Mouse (Mus musculus): ENCODE measurements at regions not wholly inside any gene's neighbourhood (a gene's known extent, or its start where the extent isn't known, plus 50 kb on each side); places are given as distances from the start of the nearest gene placed in this dataset.

DNA sequence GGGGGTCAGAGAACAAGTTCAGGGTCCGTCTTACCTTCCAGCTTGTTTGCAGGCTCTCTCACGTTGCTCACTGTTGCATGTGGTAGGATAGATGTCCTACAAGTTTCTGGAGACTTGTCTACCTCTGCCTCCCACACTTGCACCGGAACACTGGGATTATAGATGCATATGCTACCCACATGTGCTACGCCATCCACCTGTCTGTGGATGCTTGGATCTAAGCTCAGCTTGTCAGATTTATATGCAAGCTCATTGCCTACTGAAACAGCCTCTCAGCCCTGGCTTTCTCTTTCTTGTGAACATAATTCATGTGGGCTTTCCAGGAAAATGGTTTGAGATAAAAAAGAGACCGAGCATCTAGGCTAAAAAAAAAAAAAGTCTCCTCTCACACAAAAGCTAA lies 353.0 kb downstream of the Nucb2 start:
- no peak for DNase-seq (ENCODE audit: low read depth)

DNA sequence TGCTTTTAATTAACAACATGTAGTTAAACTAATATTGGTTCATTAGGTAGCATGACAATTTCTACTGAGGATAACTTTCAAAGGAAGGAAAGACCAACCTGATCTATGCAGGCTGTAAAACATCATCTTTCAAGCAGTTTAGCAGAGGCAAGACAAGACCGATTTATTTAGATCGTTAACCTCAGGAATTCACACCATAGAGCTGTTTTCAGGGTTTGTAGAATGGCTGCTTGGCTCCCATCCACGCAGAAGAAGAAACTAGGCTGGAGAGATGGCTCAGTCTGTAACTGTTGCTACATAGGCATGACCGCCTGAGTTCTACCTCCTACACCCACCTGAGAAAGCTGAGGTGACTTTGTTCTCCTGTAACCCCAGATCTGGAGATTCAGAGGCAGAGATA lies 353.6 kb downstream of the Nucb2 start:
- DNase-seq (ENCODE audit: low read depth): no peak

DNA sequence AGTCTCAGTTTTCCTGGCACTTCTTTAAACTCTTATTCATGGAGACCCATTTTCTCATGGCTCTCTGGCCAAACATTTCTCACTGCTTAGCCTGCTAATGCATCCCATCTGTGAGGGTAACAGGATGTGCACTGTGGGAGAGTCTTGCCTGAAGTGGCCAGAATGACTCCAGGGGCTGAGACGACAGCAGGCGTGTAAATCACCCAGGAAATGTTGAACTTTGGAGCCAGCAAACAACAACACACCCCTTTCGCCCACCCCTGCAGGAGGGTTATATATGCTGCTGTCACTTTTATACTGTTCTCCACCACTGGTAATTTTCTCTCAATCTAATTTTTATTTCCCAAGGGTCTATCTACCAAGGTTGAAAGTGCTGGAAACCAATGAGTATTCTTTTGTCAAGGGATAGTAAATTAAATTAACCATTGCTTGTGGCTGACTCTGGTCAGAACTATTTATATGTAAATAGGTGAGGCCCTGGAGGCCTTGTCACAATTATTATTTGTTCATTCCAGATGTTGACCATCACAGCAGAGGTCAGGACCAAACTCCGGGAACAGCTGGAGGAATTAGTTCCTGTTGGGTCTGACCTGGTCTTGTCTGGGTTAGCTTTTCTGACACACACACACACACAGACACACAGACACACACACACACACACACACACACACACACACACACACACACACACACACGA lies 378.2 kb downstream of the Nucb2 start:
- DNase-seq (ENCODE audit: low read depth): no peak

DNA sequence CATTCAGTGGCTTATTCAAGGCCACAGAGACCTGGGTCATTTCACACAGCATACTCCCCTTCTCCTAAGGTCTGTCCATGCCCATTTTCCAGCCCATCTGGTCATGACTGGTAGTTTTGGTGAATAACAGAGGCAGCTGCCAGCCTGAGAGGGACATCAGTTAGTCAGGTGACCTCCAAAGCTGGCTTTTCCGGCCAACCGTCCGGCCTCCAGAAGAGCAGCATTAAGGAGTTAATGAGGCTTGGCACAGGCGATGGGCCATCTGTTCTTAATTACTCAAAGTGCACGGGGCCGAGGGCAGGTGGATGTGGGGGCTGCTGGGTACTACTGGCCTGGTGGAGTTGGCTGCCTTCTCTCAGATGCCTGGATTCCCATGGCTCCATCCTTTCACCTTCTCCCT lies 389.7 kb downstream of the Nucb2 start:
- DNase-seq (ENCODE audit: low read depth): no peak

DNA sequence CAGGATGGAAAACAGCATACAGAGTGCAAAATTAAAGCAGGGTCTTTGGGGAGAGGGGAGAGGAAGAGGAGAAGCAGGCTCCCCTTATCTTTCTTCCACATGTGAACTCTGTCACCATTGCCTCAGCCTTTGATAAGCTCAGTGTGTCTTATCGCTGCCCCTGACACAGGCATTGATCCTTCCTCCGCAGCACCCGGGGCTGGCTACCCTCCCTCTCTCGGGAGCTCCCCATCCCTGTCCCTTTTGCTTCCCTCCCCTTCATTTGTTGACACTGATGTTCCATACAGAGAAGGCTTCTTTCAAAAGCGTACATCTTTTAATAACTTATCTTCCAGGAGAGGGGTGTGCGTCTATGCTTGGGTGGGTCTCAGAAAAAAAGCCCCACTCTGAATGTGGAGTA lies 411.6 kb downstream of the Nucb2 start:
- no peak for DNase-seq (ENCODE audit: low read depth)

DNA sequence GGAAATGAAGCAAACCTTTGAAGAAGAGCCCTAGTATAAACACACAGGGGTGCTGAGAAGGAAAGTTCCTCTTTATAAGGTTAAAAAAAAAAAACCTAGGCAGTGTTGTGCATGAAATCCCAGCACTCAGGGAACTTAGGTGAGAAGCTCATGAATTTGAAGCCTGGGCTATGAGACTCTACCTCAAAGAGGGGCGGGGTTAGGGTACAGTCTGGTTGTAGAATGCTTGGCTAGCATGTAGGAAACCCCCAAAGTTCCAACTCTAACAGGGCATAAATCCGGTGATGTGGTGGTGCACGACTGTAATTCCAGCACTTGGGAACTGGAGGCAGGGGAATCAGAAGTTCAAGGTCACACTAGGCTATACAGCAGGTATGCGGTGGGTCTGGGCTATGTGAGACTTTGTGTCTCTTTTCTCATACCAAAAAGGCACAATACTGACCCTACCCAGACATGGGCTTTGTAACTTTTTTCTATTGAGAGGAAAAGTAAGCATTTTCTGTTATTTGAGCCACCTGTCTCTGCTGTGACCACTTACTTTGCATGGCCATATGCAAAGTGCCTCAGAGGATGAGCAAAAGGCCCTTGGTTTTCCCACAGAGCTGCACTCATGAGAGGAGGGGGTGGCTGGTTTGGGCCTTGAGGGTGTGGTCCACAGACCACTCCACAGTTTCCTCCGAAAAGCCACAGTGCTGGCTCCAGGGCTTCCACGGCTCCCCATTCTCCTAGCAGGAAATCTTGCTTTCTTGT lies 413.9 kb downstream of the Nucb2 start:
- no peak for DNase-seq (ENCODE audit: low read depth)

DNA sequence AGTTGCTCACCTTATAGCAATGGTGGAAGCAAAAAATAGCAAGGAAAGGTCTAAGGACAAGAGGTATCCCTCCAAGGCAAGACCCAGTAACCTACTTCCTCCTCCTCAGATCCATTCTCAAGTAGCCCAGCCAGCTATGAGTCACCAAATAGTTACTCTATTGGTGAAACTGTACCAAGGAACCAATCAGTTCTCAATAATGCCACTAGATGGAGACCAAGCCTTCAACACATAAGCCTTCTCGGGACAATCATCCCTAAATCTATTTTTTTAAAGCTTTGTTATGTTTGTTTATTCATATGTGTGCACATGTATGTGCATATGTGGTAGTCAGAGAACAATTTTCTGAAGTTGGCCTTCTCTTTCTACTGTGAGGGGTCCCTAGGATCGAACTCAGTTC lies 434.3 kb upstream of the Xylt1 start:
- no peak for DNase-seq (ENCODE audit: low read depth)

DNA sequence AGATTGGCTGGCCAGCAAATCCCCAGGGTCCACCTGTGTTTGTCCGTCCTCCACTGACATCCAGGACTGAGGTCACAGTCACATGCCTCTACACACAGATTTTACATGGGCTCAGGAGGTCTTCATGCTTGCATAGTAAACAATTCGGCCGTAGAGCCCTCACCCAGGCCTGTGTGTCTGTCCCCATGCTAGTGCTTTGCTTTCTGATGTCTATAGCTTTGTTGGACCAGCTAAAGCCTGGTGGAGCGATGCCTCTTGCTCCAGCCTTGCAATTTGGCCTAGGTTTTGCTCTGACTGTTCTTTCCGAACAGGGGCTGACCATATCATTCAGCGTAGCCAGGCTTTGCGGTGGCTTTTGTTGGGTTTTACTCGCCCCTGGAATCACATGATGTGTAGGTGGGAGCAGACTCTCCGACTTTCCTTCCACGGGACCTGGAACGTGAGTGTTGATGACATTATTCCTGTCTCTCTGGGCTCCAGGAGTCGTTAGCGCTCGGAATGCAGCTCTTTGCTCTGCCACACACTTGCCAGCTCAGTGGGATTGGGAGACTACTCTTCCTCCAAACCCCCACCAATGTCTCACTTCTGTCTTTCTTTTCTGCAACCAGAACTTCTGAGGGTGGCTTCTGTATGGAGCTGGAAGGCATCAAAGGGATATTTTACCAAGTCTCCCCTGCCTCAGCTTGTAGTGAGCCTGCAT lies 421.4 kb upstream of the Xylt1 start:
- no peak for DNase-seq (ENCODE audit: low read depth)

DNA sequence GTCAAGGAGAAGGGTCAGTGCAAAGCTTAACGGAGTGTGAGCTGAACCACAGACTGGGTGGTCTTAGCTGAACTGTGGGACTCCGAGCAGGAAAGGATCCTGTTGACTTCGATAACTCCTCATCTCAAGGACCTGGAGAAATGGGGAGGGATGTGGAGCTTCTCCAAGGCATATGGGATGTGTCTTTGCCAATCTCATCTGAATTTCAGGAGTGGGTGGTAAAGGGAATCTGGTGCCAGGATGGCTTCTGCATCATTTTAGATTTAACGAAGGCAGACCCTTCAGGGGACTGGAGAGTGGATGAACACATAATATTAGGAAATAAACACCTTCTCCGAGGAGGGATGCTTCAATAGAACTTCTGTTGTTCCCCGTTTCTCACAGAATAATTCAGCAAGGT lies 416.9 kb upstream of the Xylt1 start:
- DNase-seq (ENCODE audit: low read depth): no peak

DNA sequence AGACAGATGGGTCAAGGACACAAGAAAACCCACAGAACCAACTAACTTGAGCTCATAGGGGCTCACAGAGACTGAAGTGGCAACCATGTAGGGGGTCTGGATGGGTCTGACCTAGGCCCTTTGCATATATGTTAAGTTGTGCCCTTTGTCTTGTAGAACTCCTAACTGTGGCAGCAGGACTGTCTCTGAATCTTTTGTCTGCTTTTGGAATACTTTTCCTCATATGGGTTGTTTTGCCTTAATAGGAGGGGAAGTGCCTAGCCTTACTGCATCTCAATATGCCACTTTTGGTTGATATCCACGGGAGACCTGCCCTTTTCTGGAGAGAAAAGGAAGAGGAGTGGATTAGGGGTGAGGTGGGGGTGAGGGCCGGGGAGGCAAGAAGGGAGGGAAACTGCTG lies 389.4 kb upstream of the Xylt1 start:
- DNase-seq (ENCODE audit: low read depth): no peak

DNA sequence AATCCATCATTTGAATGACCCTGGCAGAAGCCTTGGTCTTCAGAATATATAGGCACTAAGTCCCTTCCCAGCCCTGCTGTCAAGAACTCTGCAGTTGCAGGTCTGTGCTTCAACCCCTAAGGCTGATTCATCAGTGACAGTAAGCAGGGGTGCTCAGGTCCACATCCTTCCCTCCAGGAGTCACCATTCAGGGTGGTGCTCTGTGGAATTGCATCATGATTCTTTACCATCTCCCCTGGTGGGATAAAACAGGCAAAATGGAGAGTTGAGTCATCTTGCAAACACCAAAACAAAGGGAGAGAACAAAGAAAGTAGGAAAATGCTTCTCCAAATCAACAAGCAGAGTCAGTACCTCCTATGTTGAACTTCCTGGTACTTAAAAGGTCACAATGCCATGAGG lies 388.6 kb upstream of the Xylt1 start:
- no peak for DNase-seq (ENCODE audit: low read depth)

DNA sequence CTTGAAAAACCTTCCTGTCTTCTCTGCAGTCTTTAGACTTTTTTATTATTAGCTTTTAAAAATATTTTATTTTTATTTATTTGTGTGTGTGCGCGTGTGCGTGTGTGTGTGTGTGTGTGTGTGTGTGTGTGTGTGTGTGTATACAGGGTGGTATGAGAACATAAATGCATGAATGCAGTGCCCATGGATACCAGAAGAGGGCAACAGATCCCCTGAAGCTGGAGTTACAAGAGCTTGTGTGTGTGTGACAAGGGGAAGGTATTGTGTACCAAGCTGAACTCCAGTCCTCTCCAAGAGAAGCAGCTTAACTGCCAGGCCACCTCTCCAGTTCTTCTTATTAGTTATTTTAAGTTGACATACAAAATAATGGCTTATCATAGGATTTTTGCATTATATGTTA lies 385.0 kb upstream of the Xylt1 start:
- no peak for DNase-seq (ENCODE audit: low read depth)

DNA sequence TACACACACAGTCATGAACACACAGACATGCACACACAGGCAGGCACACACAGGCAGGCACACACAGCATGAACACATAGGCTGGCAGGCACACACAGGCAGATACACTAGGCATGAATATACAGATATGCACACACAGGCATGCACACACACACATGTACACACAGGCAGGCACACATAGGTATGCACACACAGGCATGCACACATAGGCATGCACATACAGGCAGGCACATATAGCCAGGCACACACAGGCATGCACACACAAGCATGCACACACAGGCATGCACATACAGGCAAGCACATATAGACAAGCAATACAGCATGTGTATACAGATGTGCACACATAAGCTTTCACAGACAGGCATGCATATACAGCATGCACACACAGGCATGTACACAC lies 377.6 kb upstream of the Xylt1 start:
- DNase-seq (ENCODE audit: low read depth): no peak

DNA sequence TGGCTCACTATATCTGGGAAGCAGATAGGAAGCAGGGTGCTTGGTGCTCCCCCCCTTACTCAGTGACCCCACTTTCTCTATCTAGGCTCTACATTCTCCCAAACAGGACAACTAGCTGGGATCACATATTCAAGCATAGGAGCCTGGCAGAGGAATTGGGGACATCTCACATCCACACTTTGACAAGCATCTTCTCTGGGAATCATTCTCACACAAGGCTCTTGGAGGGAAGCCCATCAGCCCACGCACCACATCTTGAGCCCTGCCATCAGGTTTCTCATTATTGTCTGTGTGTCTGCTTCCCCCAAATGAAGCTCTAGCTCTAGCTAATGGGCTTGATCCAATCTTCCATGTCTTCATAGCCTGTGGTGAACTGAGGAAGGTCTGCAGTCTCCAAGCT lies 362.4 kb upstream of the Xylt1 start:
- DNase-seq (ENCODE audit: low read depth): no peak

DNA sequence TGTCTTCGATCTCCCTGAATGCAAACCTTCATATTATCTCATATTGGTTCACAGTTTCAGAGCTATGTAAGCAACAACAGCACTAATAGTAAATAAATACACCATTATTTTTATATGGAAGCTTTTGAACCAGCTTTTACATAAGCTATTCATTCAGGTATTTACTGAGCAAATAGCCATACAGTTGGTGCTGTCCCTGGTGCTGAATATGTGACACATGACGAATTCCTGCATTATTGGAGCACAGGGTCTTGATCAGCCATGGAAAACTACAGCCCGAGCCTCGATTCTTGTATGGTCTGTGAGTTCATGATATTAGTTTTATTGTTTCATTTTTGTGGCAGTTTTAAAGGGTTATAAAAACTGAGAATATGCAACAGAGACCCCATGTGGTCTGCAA lies 359.1 kb upstream of the Xylt1 start:
- no peak for DNase-seq (ENCODE audit: low read depth)

DNA sequence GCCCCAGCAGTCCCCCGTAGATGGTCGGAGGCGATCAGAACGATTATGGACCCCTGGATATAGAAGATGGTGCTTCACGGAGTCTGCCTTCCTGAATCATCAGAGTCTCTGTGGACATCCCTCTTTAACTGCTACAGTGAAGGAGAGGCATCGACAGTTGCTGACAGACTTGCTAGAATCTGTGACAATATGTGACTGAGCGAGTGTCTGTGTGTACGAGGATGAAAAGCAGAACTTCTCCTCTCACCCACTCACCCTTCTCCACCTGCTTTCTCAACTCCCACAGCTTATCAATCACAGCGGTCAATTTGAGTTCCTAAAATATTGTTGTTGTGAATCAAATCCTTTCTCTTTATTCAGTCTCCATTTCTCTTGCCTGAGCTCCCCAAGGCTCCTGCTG lies 335.9 kb upstream of the Xylt1 start:
- DNase-seq (ENCODE audit: low read depth): no peak

DNA sequence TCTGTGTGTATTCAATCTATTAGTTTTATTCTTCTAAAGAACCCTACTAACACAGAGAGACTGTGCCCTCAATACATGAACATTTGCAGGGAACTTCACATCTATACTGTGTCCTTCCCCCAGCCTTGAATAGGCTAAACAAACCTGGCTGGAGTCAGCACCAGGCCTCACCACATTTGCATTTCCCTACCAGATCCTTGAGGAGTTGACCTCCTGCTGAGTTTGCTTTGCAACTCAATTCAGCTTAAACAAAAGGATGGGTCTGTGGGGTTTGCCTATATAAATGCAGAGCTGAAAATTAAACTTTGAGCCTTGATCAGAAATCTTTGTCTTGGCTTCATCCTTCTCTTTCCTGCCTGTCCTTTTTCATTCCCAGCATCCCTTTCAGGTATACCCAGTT lies 331.5 kb upstream of the Xylt1 start:
- DNase-seq (ENCODE audit: low read depth): no peak

DNA sequence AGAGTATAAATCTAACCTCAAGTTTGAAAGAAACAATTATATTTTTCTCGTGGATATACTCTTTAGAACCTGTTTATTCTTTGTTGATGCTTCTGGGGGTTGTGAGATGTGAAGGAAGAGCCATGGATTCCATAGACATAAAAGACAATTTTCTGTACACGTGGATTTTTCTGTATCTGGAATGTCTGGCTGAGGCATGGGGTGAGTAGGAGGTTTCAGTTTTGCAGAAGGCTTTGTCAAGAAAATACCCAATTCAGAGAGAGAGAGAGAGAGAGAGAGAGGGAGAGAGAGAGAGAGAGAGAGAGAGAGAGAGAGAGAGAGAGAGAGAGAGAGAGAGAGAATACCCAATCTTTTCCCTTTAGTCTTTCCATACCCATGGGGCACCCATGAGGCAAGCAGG lies 315.0 kb upstream of the Xylt1 start:
- no peak for DNase-seq (ENCODE audit: low read depth)

DNA sequence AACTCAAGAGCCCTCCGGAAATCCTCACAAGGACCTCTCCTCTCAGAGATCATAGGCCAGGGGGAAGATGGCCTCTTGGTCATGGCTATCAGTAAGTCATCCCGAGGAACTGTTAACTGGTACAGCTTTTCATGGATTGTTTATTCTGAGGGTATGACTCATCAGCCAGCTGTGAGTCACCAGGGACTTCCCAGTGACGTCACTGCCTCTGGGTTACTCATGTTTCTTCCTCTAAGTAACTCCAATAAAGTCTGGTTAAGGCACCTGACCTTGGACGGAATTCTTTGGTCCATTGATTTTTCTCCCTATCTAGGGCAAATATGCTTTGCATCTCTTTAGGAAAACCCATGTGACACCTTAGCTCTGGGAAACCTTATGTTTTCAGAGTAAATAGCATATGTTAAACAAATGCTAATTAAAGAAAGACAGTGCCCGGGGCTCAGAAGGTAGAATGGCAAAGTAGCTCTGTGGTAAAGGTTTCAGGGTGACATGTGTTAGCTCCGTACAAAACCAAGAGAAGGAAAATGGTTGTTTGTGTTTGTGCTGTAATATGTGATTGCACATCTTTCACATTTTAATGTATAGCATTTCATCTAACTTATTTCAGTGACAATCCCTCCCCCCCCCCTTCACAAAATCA lies 289.7 kb upstream of the Xylt1 start:
- peak; percentile 1 for DNase-seq (ENCODE audit: low read depth)

DNA sequence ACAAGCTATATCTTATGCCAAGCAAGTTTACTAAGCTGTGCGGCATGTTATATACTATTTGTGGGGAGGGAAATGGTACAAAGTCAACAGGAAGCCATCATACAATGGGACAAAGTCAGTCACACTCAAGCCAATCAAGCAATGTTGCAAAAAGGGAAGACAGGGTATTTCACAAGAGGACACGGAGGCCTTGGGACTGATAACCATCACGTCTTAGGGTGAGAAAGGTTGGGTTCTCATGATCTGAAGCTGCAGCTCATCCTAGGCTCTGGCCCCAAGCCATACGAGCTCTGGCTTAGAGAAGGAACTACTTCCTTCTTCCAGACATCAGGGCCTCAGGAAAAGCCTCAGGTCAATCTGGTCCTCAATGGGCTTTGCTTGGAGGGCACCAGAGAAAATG lies 287.9 kb upstream of the Xylt1 start:
- no peak for DNase-seq (ENCODE audit: low read depth)

DNA sequence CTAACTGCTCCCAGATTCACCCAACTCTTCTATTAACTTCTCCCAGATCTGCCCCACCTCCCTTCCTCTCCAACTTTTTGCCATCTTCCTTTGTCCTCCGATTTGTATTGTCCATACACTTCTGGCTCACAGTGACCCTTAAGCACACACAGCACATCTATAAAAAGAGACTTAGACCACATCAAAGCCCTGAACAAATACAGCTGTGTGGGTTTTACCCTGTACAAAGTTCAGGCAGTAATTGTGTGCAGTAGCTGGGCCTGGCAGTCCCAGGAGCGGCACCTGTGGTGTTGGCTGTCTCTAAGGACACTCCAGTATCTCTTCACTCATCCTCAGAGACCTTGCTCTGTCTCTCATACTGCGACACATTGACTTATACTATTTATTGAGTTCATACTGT lies 283.2 kb upstream of the Xylt1 start:
- DNase-seq (ENCODE audit: low read depth): no peak

DNA sequence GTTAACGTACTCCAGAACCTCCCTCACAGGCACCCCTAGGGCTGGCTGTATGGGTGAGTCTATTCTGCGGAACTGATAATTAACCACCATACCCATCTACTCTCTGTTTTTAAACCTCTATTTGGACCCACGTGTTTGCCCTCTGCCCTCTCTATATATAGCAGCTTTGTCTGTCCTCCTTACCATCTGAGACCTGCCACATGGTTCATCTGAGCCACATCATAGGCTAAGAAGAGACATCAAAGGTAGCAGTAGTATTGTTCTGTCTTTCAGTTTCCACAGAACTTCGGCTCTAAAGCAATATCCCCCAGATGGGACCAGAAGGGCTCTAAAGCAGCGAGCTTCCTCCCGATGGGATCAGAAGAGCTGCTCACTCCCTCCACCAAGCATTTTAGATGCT lies 281.7 kb upstream of the Xylt1 start:
- DNase-seq (ENCODE audit: low read depth): no peak

DNA sequence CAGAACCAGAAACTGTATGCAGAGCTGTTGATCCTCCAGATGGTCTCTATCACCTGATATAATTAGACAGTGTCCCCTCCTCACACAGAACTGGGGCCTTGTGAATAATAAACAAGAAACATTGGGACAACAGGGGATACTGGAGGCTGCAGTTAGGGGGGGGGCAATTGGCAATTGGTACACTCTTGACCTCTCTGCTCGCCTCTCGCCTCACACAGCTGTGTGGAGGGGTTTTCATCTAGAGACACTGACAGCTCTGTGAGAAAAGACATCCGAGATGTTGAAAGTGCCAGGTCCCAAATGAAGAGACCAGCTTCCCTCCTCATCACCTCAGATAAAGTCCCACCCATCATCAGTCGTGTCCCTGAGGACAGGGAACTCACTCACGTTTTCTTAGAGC lies 277.7 kb upstream of the Xylt1 start:
- DNase-seq (ENCODE audit: low read depth): no peak

All from naive thymus-derived CD4-positive, alpha-beta T cell, adult 2 months (primary cell).